Mouse (Mus musculus) left cerebral cortex, postnatal 36 days (tissue): Measurements from ENCODE around the gene Cers6. TPM values are rescaled to one million over a fixed set of nuclear protein-coding genes. Genes with fewer than 3 reads are reported as not detected.

Experiments used
- DNase-seq, 2 experiments: peaks; one replicate each; pipeline ENCODE4 v3.0.0; 2021 to 2022; ENCODE audit warnings: low spot score in 2 of 2, mixed read lengths in 1 of 2
- intact Hi-C: fragments of 180-260 bp; cut with DNase I; formaldehyde crosslinking; loops from one replicate; pipeline ENCODE4 v1.15.1; 2025
- total RNA-seq, 2 experiments: library from RNA; stranded (reverse); gene quantifications; 2 replicates each; pipeline ENCODE4 v1.2.3; 2021

Gene Cers6
- total RNA-seq, 2 experiments from 2014 or later = 54.1 to 84.6 TPM

DNA sequence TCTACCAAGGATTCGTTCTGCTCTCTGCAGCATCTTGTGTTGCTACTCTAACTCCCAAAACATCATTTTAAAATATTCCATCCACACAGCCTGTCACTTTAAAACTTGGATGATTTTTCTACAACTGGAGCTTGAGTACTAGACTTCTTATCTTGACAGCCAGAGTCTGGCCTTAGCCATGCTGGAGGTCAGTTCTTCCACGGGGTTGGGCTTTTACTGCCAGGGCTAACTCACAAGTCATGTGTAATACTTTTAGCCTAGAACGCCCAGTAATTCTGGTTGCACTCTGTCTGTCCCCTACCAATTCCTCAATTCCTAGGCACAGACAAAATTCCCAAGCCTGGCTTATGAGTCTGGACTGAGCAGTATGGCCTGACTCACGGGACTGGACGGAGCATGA, 88.5 kb downstream of the Cers6 start:
- no peak for DNase-seq
- intact Hi-C loops = no loop called here

DNA sequence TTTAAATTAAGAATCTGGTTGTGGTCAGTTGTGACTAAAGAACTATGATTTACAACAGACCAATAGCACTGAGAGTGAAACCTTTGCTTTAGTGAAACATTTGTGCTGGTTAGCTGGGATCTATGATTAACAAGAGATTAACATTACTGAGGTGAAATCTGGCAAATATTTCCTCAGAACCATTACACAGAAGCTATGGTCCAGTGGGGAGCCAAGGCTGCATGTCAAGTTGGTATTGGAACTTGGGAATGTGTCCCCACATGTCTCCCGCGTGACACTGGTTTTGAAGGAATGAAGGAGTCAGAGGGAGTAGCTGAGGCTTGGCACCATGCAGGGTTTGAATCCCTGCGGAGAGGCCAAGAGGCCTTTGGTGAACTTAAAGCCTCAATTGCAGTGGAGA, 90.5 kb downstream of the Cers6 start:
- DNase-seq = no peak
- intact Hi-C loops = no loop called here

DNA sequence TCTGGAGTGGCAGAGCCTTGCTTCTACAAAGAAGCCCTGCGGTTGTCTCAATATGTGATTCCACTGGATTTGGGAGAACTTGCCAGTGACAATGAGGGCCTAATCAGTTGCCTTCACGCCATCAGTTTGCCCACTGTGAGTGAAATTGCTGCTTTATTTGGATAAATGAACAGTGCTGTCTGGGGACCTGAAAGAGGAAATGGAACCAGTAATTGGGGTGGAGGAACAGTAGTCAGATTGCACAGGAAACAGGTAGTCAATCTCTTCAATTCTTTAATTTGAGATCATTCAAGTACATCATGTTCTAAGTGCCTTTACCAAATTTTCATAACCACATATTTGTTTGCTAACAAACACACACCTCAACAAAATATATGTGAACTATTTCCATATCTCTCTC, 92.4 kb downstream of the Cers6 start:
- no peak for DNase-seq
- intact Hi-C loops = no loop called here

DNA sequence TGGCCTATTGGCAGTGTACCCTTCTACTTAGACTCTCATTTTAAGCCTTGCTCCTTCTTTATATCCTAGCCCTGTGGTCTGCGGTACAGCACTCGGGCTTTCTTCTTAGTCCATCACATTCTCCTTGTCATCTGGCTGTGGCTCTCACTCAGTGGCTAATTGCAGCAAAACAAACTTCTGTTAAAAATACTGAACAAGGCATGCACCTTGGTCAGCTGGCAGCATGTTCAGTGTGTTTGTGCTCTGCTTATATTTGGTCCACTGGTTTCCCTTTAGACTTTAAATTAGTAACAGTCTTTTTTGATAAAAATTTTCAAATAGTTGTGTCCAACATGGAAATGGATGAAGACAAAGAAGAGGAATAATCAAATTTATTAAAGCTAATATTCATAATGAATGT, 94.3 kb downstream of the Cers6 start:
- no peak for DNase-seq

DNA sequence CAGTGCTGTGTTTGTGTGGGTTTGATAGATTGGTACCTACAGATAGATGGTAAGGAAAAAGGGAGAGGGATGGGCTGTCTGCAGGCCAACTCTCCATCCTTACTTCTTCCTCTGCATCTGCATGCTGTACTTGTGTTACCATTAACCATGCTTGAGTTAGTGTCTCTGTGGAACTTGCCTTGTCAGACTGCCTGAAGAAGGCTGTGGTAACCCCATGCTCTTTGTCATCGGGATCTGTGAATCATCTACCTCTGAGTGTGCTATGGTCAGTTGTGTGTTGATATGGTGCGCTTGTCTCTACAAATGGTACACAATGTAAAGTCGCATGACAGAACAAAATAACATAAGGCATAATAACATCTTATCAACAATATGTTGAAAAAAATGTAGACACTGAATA, 94.9 kb downstream of the Cers6 start:
- DNase-seq = no peak
- intact Hi-C loops = no loop called here

More for the DNA sequence above, 94.3 kb downstream of the Cers6 start:
- intact Hi-C loops = no loop called here

DNA sequence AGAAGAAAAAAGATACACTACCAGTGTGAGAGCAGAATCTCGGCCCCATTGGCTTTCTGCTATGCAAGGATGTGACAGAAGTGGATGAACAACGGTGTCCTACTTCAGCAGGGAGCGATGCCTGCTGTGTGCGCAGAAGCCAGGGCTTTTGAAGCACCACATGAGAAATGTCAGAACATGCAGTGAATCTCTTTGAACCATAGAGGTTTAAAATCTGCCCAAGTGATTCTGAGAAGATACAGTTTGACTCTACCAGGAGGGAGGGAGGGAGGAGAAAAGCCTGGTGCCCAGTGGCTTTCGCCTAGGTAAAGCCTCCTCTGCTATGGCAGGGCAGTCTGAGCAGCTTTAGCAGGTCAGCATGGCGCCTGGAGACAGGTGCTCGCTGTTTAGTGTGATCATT, 96.6 kb downstream of the Cers6 start:
- intact Hi-C loops = no loop called here

DNA sequence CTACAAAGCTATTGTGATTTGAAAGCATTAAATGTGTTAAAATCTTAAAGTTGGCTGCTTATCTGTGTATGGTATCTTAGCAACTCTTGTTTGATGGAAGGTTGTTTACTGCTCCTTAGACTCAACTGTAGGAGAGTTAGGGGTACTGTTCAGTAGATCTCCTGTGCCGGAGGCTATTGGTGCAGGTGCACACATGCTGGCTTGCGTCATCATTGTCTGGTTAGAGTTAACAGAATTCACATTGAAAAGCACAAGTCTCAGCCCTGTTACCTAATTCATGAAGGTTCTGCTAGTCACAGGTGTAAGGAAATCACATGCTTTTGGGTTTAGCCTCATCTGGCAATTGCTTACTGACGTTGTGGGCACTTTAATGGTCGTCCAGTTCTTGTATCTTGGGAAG, 98.3 kb downstream of the Cers6 start:
- intact Hi-C loops = no loop called here
- no peak for DNase-seq

More for the DNA sequence above, 96.6 kb downstream of the Cers6 start:
- DNase-seq = no peak

DNA sequence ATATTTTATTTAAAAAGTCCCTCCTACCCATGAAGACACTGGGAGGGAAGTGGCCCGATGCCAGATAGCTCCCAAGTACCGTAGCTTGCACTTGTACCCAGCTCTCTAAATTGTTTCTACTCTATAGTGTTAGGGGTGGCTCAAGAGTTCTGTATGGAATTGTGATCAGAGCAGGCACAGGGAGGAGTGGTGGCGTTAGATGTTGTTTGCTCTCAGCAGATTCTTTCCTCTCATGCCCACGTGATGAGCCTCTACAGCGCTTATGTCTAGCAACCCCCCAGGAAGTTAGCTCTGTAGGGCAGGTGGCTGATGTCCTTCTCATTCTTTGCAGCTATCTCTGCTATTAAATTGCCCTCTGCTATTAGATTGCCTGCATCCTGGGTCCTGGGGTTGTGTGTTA, 98.8 kb downstream of the Cers6 start:
- no peak for DNase-seq
- intact Hi-C loops = no loop called here

DNA sequence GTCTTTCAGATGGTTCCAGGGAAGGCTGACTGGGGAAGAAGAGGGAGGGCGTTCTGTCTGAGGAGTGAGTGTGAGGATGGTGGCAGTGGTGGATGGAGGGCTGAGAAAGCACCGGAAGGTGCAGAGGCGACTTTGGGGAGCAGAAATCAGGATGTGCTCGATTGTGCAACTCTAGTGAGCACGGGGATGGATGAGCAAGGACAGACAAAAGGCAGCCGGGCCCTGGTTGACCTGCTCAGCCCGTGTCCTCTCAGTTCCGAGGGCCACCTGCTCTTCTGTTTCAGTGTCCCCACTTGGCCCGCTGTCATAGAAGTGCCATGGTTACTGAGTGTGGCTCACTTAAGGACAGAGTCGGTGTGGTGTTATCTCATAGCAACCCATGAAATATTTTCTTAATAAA, 99.4 kb downstream of the Cers6 start:
- no peak for DNase-seq
- intact Hi-C loops = no loop called here

DNA sequence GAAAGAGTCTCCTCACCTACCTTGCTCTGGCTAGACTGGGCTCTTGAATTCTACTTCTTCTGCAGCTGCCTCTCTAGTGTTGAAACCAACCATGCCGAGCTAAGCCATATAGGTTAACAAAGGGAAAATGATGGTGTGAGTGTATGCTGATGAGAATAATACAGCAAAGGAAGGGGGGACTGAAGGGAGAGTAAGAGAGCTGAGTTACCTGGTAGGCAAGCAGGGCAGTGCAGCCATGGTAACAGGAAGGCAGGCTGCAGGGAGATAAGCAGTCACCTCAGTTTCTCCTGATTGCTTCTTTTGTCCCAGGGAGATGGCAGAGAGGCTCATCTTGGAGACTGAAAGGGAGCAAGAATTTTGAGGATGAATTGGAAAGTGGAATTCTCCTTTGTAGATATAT, 105.1 kb downstream of the Cers6 start:
- intact Hi-C loops = no loop called here
- no peak for DNase-seq

DNA sequence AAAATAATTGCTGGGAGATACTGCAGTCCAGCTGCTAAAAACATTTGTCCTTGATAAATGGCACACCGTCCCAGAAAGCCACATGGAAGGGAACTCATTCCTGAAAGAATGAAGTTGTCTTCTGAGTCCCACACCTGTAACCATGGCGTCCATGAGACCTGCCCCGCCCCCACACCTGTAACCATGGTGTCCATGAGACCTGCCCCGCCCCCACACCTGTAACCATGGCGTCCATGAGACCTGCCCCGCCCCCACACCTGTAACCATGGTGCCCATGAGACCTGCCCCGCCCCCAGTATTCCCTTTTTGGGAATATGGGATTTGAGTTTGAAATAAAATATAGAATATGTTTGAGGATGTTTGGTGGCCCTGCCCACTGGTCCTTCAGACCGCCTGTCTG, 106.8 kb downstream of the Cers6 start:
- intact Hi-C loops = no loop called here
- DNase-seq = no peak

DNA sequence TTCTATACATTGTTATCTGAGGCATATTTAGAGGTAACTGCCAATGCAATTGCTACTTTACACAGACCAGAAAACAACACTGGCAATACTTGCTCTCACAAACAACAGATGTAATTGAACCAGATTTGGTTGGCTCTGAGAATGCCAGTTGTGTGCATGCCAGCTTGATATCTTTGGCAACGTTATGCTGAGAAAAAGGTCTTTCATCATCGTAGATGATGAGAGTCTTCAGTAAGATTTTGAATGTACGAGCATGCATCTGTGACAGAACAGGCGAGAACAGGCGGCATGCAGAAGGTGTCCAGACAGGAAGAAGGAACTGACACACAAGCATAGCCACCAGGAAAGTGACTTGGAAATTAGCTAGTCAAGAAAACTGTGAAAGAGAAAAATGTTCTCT, 110.6 kb downstream of the Cers6 start:
- intact Hi-C loops = no loop called here
- no peak for DNase-seq

DNA sequence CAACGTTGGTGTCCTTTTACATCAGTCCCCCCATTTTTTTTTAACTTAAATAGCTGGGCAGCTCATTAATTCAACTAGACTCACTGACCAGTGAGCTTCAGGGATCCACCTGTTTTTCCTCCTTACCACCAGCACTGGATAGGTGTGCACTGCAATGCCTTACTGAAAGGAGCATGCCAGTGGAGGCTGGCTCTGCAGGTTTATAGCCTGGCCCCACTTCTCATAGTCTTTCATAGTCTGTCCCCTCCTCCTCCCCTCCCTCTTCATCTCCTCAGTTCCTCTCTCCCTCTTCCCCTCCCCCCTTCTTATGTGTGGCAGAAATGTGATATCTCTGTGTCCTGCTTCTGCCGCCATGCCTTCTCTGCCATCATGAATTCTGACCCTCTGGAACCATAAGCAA, 112.5 kb downstream of the Cers6 start:
- no peak for DNase-seq
- intact Hi-C loops = no loop called here

DNA sequence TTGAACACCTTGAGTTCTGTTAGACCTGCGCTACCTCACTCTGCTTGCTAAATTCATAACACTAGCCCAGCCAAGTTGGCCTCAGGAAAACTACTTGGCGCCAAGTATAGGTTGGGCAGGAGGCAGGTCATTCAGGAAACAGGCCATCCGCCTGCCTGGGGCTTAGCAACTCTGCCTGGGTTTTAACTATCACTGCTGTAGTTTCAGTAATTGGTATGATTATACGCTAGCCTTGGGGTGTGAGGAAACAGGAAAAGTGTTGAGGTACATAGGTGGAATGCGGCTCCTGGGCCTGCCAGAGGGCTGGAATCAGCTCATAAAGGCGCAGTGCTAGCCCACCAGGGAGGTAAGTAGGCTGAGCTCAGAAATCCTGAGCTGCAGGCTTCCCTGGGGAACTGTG, 114.0 kb downstream of the Cers6 start:
- intact Hi-C loops = no loop called here
- DNase-seq = no peak

DNA sequence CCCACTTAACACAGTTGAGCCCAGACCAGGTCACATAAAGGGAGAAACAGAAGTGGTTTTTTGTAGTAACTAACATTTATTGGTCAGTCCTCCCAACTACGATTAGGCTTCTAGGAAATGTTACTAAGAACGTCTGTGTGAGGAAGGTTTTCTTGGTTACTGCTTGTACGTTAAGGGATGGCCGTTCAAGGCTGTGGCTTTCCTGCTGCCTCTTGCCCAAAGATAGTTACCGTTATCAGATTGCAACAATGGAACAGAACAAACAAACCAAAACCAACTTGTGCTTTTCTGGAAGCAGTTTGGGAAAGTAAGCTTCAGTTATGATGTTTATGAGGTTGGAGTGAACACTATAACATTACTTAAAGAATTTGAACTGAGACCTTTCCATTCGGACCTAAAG, 114.5 kb downstream of the Cers6 start:
- intact Hi-C loops = no loop called here
- DNase-seq = no peak

DNA sequence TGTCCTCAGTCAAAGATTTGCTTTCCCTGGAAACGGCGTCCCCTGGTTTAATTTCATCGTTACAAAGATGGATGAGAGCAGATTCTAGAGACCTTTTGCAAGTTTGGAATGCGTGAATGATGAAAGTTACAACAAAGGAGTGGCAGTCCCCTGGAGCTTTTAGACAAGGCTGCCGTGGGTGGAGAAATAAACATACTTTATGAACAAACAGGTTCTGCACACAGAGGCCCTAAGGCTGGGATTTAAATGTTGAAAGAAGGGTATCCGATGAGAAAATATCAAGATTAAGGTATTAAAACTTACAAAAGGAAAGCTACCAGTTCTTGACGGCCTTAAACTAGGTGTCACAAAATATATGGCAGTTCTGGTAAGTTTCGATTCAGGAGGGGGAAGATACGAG, 117.0 kb downstream of the Cers6 start:
- intact Hi-C loops = no loop called here

DNA sequence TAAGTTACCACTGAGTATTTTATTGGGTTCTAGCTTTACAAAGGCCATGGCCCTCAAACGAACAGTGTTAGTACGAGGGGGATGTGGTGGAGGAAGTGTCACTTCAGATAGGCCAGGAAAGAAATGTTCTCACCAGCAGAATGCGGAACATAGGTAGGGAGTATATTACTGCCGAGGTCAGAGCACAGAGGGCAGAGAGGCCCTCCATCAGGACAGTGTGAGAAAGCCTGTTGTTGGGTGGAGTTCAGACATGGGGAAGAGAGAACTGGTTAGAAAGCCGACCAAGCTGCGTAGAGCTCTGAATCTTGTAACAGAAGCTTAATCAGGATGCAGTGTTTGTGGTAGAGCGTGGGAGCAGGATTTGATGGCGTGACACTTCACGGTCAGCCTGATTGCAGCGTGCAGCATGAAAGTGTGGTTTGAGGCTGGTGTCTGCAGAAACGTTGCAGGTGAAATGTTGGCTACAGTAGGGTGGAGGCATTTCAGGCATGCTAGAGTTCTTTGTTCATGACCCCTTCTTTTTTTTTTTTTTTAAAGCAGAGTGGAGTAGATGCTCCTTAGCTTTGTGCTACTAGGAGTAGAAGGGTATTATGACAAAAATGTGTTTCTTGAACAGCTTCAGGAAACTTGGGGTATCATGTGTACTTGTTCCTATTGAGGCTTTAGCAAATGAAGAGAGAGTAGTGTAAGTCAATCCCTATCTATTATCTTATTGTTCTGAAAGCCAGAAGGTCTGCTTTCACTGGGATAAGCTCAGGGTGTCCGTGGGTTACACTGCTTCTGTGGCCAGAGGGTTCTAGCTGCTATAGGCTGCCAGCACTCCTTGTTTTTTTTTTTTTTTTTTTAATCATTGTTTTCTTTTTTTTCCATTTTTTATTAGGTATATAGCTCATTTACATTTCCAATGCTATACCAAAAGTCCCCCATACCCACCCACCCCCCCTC, 117.7 kb downstream of the Cers6 start:
- no peak for DNase-seq
- intact Hi-C loops = no loop called here

More for the DNA sequence above, 117.0 kb downstream of the Cers6 start:
- DNase-seq = no peak

DNA sequence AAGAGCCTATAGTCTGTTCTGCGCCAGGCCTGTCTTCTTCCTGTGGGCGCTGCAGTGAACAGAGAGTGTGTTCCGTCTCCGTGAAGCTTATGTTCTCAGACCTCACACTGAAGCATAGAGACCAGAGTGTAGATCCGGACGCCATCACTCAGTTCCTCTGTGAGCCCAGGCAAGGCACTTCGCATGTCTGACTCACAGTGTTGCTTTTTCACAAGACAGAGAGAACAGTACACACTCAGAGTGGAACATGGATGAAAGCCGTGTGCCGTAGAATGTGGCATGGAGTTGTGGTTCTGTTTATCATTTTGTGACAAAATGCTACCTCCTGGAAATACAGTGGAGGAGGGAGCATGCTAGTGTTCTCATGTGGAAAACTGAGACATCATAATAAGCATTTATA, 120.1 kb downstream of the Cers6 start:
- intact Hi-C loops = no loop called here

DNA sequence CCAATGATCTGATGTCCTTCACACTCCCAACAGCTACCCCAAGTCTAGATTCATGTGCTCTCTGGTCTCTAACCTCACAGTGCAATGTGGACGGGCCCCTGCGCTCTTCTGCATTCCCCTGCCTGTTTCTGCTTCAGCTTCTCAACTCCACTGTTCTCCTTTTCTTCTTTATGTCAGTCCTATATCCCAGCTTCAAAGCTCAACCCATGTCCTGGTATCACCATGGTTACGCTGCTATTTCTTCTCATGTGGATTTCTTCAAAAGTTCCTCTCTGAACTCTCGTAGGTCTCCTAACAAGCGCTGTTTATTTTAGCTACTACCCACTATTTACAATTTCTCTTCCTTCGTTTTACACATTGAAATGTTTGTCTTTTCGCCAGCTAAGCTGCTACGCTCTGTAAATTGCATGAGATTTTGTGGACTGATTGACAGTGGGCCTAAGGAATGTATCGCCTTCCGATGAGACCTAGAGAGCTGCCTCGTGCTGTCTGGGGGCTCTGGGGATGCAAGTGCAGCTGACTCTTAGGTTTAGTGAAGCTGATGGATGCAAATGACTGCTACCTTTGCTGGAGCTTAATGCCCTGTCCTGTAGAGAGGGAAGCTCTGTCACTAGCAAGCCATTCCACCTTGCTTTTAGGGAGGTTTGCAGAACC, 120.6 kb downstream of the Cers6 start:
- intact Hi-C loops = no loop called here

More for the DNA sequence above, 120.1 kb downstream of the Cers6 start:
- no peak for DNase-seq

DNA sequence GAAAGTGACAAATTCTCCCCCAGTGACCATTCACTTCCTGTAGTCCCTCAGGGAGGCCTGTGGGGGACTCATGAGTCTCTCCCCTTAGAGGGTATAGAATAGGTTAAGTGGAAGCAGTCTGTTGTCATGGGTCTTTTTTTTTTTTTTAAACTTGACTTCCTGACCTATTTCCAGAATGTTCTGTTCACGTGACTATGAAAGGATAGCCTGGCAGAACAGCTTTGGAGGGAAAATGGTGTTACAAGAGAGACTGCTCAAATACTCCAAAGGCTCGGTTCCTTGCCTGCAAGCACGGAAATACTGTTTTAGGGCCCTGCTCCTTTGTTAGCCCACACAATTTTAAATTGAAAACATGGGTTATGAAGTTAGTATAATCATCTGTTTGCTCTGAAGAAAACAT, 121.7 kb downstream of the Cers6 start:
- no peak for DNase-seq
- intact Hi-C loops = no loop called here

More for the DNA sequence above, 120.6 kb downstream of the Cers6 start:
- DNase-seq = no peak

DNA sequence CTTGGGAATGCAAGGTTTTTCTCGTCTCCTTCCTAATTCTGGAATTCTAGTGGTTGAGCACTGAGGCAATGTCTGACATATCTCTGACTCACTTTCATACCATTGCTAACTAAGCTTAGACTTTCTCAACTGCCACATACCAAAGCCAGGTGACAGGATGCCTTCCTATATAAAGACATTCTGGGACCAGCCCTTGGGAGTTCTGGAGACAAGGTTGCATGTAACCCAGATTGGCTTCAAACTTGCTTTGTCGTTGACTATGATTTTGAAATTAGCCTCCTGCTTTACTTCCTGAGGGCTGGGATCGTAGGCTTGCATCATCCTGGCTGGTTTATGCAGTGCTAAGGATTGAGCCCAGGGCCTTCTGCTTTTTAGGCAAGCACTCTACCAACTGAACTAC, 122.2 kb downstream of the Cers6 start:
- no peak for DNase-seq
- intact Hi-C loops = no loop called here
